Mouse (Mus musculus): Measurements from ENCODE around the gene Tfeb. TPM values are rescaled to one million over a fixed set of nuclear protein-coding genes. Genes with fewer than 3 reads are reported as not detected.

Gene Tfeb
- 5.1 and 6.0 TPM in 2 replicates for polyA plus RNA-seq (2014; fragmentation: Nextera tagmentation; extraction: Ambion mirVana)

DNA sequence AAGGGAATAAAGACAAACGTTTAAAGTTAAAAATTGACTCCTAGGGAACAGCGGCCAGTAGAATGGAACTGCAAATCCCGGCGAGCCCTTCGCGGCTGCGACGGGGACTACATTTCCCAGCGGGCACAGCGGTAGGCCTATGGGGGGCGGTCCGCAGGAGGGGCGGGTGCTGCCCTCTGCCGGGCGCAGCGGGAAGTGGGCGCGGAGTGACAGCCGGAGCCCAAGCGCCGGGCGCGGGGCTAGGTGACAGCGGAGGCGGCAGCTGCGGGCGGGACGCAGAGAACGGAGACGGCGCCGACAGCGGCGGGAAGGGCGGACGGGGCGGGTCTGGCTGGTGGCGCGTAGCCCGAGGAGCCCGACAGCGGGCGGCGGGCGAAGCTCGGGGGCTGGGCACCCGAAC, at the start of gene Tfeb:
Gene Tfeb, plus strand, starts transcription at position 175 of the 400 bp plus-strand sequence.
- peak within 1 kb of the TSS; percentile 52 for H3K27ac ChIP-seq (ENCODE audit: low read length)
- H3K9ac ChIP-seq (replicated peaks; ENCODE audit: low read depth, low read length), result peak within 1 kb of the TSS; percentile 60
- H3K9me3 ChIP-seq (ENCODE audit: control insufficient read depth, low read depth, low read length), result no peaks in the 10 kb centered on the region
- no peaks in the 10 kb centered on the region for H3K36me3 ChIP-seq (ENCODE audit: control insufficient read depth, insufficient read depth, low read length)
- H3K4me3 ChIP-seq (ENCODE audit: low read depth, low read length), result peak within 1 kb of the TSS; percentile 78
- no peaks in the 10 kb centered on the region for H3K27me3 ChIP-seq (ENCODE audit: control insufficient read depth, insufficient read depth, low read length)
- peak within 1 kb of the TSS; percentile 97 for H3K4me2 ChIP-seq (replicated peaks; ENCODE audit: low read depth, low read length)
- WGBS, result under 1% methylated on average over 30 of the region's 47 CpGs
- peak; percentile 67 for ATAC-seq (ENCODE audit: insufficient number of reproducible peaks, insufficient read depth, low FRiP score, low read depth)
- H3K4me1 ChIP-seq (ENCODE audit: control insufficient read depth, insufficient read depth, low read length), result peaks cover 6% of the 10 kb centered on the region; the same call in 1 of the 2 replicates

GRCm38 (mm10) chr17:47687409-47688343, 49.2 kb upstream of the Tfeb start:
- H3K27me3 ChIP-seq (ENCODE audit: control insufficient read depth, insufficient read depth, low read length), result no peaks in the 10 kb centered on the region

DNA sequence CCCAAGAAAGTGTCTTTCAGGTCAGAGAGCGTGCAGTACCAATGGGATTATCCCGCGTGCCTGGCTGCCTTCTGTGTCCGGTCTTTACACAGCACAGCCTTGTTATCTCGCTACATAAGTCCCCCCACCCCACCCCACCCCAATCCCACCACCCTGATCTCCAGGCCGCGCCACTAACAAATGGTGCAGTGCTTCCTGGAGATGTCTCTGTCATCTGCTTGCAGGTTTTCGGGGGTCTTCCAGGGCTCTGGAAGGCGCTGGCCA, 48.6 kb upstream of the Tfeb start, which contains the start of gene Tomm6:
Gene Tomm6, minus strand, starts transcription at position 43 of the 264 bp plus-strand sequence.
- H3K36me3 ChIP-seq (ENCODE audit: control insufficient read depth, insufficient read depth, low read length), result peaks cover 19% of the 10 kb centered on the region

More at GRCm38 (mm10) chr17:47687409-47688343, 49.2 kb upstream of the Tfeb start:
- Histone ChIP-seq H3K27ac (ENCODE audit: low read length) (peak overlapping the region; percentile 79), H3K9ac (replicated peaks; ENCODE audit: low read depth, low read length) (peak overlapping the region; percentile 74), H3K4me1 (ENCODE audit: control insufficient read depth, insufficient read depth, low read length) (peaks cover 14% of the 10 kb centered on the region), H3K9me3 (ENCODE audit: control insufficient read depth, low read depth, low read length) (no peaks in the 10 kb centered on the region), H3K4me3 (ENCODE audit: low read depth, low read length) (peak overlapping the region; percentile 89), H3K36me3 (ENCODE audit: control insufficient read depth, insufficient read depth, low read length) (peaks cover 21% of the 10 kb centered on the region), H3K4me2 (replicated peaks; ENCODE audit: low read depth, low read length) (peak overlapping the region; percentile 97)
- peak; percentile 86 for ATAC-seq (ENCODE audit: insufficient number of reproducible peaks, insufficient read depth, low FRiP score, low read depth)
- 1% methylated on average over 70 of the region's 70 CpGs for WGBS

GRCm38 (mm10) chr17:47688608-47689575, 47.9 kb upstream of the Tfeb start, which contains the start of gene Frs3:
Gene Frs3, plus strand, starts transcription at chr17:47689030.
- peaks cover 17% of the 10 kb centered on the region for H3K36me3 ChIP-seq (ENCODE audit: control insufficient read depth, insufficient read depth, low read length)
- H3K27ac ChIP-seq (ENCODE audit: low read length), result peak within 1 kb of the TSS; percentile 79
- 1% methylated on average over 57 of the region's 58 CpGs for WGBS
- peak; percentile 59 for ATAC-seq (ENCODE audit: insufficient number of reproducible peaks, insufficient read depth, low FRiP score, low read depth)
- no peaks in the 10 kb centered on the region for H3K27me3 ChIP-seq (ENCODE audit: control insufficient read depth, insufficient read depth, low read length)
- peaks cover 14% of the 10 kb centered on the region for H3K4me1 ChIP-seq (ENCODE audit: control insufficient read depth, insufficient read depth, low read length)
- peak within 1 kb of the TSS; percentile 89 for H3K4me3 ChIP-seq (ENCODE audit: low read depth, low read length)
- H3K9ac ChIP-seq (replicated peaks; ENCODE audit: low read depth, low read length), result peak within 1 kb of the TSS; percentile 74
- H3K9me3 ChIP-seq (ENCODE audit: control insufficient read depth, low read depth, low read length), result no peaks in the 10 kb centered on the region
- peak within 1 kb of the TSS; percentile 97 for H3K4me2 ChIP-seq (replicated peaks; ENCODE audit: low read depth, low read length)

More for the DNA sequence above, 48.6 kb upstream of the Tfeb start, which contains the start of gene Tomm6:
- no peaks in the 10 kb centered on the region for H3K27me3 ChIP-seq (ENCODE audit: control insufficient read depth, insufficient read depth, low read length)
- peak within 1 kb of the TSS; percentile 89 for H3K4me3 ChIP-seq (ENCODE audit: low read depth, low read length)
- no peak for ATAC-seq (ENCODE audit: insufficient number of reproducible peaks, insufficient read depth, low FRiP score, low read depth)
- peak within 1 kb of the TSS; percentile 79 for H3K27ac ChIP-seq (ENCODE audit: low read length)
- H3K4me2 ChIP-seq (replicated peaks; ENCODE audit: low read depth, low read length), result peak within 1 kb of the TSS; percentile 97
- peaks cover 14% of the 10 kb centered on the region for H3K4me1 ChIP-seq (ENCODE audit: control insufficient read depth, insufficient read depth, low read length)
- peak within 1 kb of the TSS; percentile 74 for H3K9ac ChIP-seq (replicated peaks; ENCODE audit: low read depth, low read length)
- no peaks in the 10 kb centered on the region for H3K9me3 ChIP-seq (ENCODE audit: control insufficient read depth, low read depth, low read length)
- WGBS, result under 1% methylated on average over 9 of the region's 9 CpGs

- H3K4me1 ChIP-seq (ENCODE audit: control insufficient read depth, insufficient read depth, low read length), result peaks cover 18% of the 10 kb centered on the region
- peak overlapping the region; percentile 97; the same call in 1 of the 2 replicates for H3K4me2 ChIP-seq (replicated peaks; ENCODE audit: low read depth, low read length)
- H3K9ac ChIP-seq (replicated peaks; ENCODE audit: low read depth, low read length), result no peak overlapping the region
- H3K27ac ChIP-seq (ENCODE audit: low read length), result no peak overlapping the region
- WGBS, result 77% methylated on average over 8 of the region's 8 CpGs
- H3K27me3 ChIP-seq (ENCODE audit: control insufficient read depth, insufficient read depth, low read length), result no peaks in the 10 kb centered on the region
- H3K9me3 ChIP-seq (ENCODE audit: control insufficient read depth, low read depth, low read length), result no peaks in the 10 kb centered on the region
- no peak overlapping the region for H3K4me3 ChIP-seq (ENCODE audit: low read depth, low read length)
- peaks cover 8% of the 10 kb centered on the region for H3K36me3 ChIP-seq (ENCODE audit: control insufficient read depth, insufficient read depth, low read length)
- no peak for ATAC-seq (ENCODE audit: insufficient number of reproducible peaks, insufficient read depth, low FRiP score, low read depth)
Observed at GRCm38 (mm10) chr17:47689894-47690293, 46.9 kb upstream of the Tfeb start.

DNA sequence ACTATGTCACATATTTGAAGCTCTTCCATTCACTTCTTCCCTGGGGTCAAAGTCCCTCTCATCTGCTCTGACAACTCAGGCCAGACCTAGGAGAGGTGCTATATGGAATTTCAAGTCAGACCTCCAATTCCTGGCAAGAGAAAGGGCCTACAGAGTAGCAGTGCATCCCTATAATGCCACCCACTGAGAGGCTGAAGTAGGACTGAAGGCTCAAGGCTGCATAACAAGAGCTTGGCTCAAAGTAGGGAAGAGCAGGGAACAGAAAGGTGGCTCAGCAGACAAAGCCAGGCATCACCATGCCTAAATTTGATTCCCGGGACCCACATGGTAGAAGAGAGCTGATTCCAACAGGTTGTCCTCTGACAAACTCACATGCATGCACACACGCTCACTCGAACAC, 45.2 kb upstream of the Tfeb start:
- no peak overlapping the region for H3K4me3 ChIP-seq (ENCODE audit: low read depth, low read length)
- H3K9me3 ChIP-seq (ENCODE audit: control insufficient read depth, low read depth, low read length), result no peaks in the 10 kb centered on the region
- H3K9ac ChIP-seq (replicated peaks; ENCODE audit: low read depth, low read length), result no peak overlapping the region
- WGBS, result 92% methylated on average over 3 of the region's 3 CpGs
- no peaks in the 10 kb centered on the region for H3K27me3 ChIP-seq (ENCODE audit: control insufficient read depth, insufficient read depth, low read length)
- no peak for ATAC-seq (ENCODE audit: insufficient number of reproducible peaks, insufficient read depth, low FRiP score, low read depth)
- no peaks in the 10 kb centered on the region; the same call in 1 of the 2 replicates for H3K36me3 ChIP-seq (ENCODE audit: control insufficient read depth, insufficient read depth, low read length)
- peaks cover 22% of the 10 kb centered on the region for H3K4me1 ChIP-seq (ENCODE audit: control insufficient read depth, insufficient read depth, low read length)
- H3K27ac ChIP-seq (ENCODE audit: low read length), result no peak overlapping the region
- H3K4me2 ChIP-seq (replicated peaks; ENCODE audit: low read depth, low read length), result no peak overlapping the region

DNA sequence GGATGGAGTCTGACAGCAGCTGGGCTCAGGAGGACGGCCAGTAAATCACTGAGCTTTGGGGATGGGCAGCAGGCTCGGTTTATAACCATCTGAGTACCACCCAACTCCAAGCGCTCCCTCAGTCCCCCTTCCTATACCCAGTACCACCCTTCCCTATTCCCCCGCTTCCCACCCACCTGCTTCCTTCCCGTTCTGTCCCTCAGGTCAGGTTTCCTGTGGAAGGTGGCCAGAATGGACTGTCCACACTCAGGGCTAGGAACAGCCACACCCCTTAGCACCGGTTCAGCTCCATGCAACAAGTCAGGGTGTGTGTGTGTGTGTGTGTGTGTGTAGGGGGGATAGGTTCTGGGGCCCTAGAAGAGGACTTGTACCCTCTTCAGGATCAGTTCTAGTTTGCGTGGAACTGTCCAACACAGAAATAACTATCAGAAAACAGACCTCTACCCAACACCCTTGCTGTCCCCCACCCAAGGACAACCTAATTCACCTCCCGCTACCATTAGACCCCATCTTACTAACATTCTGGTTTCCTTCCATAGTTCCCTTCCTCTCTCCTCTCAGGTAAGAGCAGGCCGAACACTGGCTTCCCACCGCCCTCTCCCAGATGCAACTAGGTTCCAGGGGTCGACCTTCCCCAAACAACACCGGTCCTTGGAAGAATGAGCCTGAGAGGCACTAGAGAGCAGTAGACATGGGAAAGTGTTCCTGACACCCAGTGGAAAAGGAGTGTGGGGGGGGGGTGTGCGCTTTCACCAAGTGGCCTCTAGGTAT, 43.0 kb upstream of the Tfeb start:
- H3K27ac ChIP-seq (ENCODE audit: low read length), result no peak overlapping the region
- no peak for ATAC-seq (ENCODE audit: insufficient number of reproducible peaks, insufficient read depth, low FRiP score, low read depth)
- H3K4me2 ChIP-seq (replicated peaks; ENCODE audit: low read depth, low read length), result peak overlapping the region; percentile 82
- 38% methylated on average over 13 of the region's 13 CpGs for WGBS
- H3K4me3 ChIP-seq (ENCODE audit: low read depth, low read length), result peak overlapping the region; percentile 59
- H3K9ac ChIP-seq (replicated peaks; ENCODE audit: low read depth, low read length), result no peak overlapping the region
- H3K4me1 ChIP-seq (ENCODE audit: control insufficient read depth, insufficient read depth, low read length), result peaks cover 14% of the 10 kb centered on the region; the same call in 1 of the 2 replicates
- no peaks in the 10 kb centered on the region for H3K27me3 ChIP-seq (ENCODE audit: control insufficient read depth, insufficient read depth, low read length)
- H3K9me3 ChIP-seq (ENCODE audit: control insufficient read depth, low read depth, low read length), result no peaks in the 10 kb centered on the region
- no peaks in the 10 kb centered on the region for H3K36me3 ChIP-seq (ENCODE audit: control insufficient read depth, insufficient read depth, low read length)

GRCm38 (mm10) chr17:47694442-47694502, 42.6 kb upstream of the Tfeb start, which contains the start of gene Gm21981:
Gene Gm21981, minus strand, starts transcription at chr17:47694455.
- H3K36me3 ChIP-seq (ENCODE audit: control insufficient read depth, insufficient read depth, low read length), result no peaks in the 10 kb centered on the region
- peak within 1 kb of the TSS; percentile 82 for H3K4me2 ChIP-seq (replicated peaks; ENCODE audit: low read depth, low read length)
- H3K4me3 ChIP-seq (ENCODE audit: low read depth, low read length), result peak within 1 kb of the TSS; percentile 59
- H3K27me3 ChIP-seq (ENCODE audit: control insufficient read depth, insufficient read depth, low read length), result no peaks in the 10 kb centered on the region
- ATAC-seq (ENCODE audit: insufficient number of reproducible peaks, insufficient read depth, low FRiP score, low read depth), result no peak
- H3K9ac ChIP-seq (replicated peaks; ENCODE audit: low read depth, low read length), result peak within 1 kb of the TSS; percentile 74
- peak within 1 kb of the TSS; percentile 27 for H3K27ac ChIP-seq (ENCODE audit: low read length)
- WGBS, result 0% methylated on average over 3 of the region's 3 CpGs
- no peaks in the 10 kb centered on the region for H3K9me3 ChIP-seq (ENCODE audit: control insufficient read depth, low read depth, low read length)
- peaks cover 13% of the 10 kb centered on the region; the same call in 1 of the 2 replicates for H3K4me1 ChIP-seq (ENCODE audit: control insufficient read depth, insufficient read depth, low read length)

All from stomach, embryonic 14.5 days (tissue).